Mouse (Mus musculus) embryonic facial prominence, embryonic 13.5 days (tissue): ENCODE data around the gene Zbed3. TPM values are rescaled to one million over a fixed set of nuclear protein-coding genes. Genes with fewer than 3 reads are reported as not detected.
"Not testable (repeated sequence)": the region's sequence is repeated elsewhere in the genome, so short reads cannot be mapped to it uniquely, and the experiment has no call there.

Experiments used
- ATAC-seq: fragments of 200-750 bp; cut with Nextera tagmentation; 2 replicates; pipeline ENCODE4 v1.8.0; 2017; ENCODE audit warnings: low read depth; ENCODE audit not compliant: insufficient number of reproducible peaks, insufficient read depth, low FRiP score, low TSS enrichment
- H3K27ac ChIP-seq: fragments of 300-500 bp; sonication (generic); 2 replicates; pipeline ENCODE4 v1.5.1; 2015; ENCODE audit warnings: moderate library complexity, mild to moderate bottlenecking, inconsistent platforms
- H3K27me3 ChIP-seq: fragments of 300-500 bp; sonication (generic); 2 replicates; pipeline ENCODE4 v1.6.1; 2015; ENCODE audit warnings: mild to moderate bottlenecking, inconsistent platforms
- H3K36me3 ChIP-seq: fragments of 300-500 bp; sonication (generic); 2 replicates; pipeline ENCODE4 v1.6.1; 2015; ENCODE audit warnings: mild to moderate bottlenecking, inconsistent platforms
- H3K4me1 ChIP-seq: fragments of 300-500 bp; sonication (generic); 2 replicates; pipeline ENCODE4 v1.6.1; 2015; ENCODE audit warnings: inconsistent platforms
- H3K4me2 ChIP-seq: fragments of 300-500 bp; sonication (generic); 2 replicates; pipeline ENCODE4 v1.6.1; 2015; ENCODE audit warnings: moderate library complexity, mild to moderate bottlenecking, inconsistent platforms
- H3K4me3 ChIP-seq: fragments of 300-500 bp; sonication (generic); 2 replicates; pipeline ENCODE4 v1.5.1; 2015; ENCODE audit warnings: mild to moderate bottlenecking, inconsistent platforms
- H3K9ac ChIP-seq: fragments of 300-500 bp; sonication (generic); 2 replicates; pipeline ENCODE4 v1.6.1; 2015; ENCODE audit warnings: mild to moderate bottlenecking, inconsistent platforms
- H3K9me3 ChIP-seq: fragments of 300-500 bp; sonication (generic); 2 replicates; pipeline ENCODE4 v1.6.1; 2016; ENCODE audit warnings: inconsistent platforms
- WGBS: fragments of 180-500 bp; shearing (Covaris S2); methylation state at CpG from one replicate; pipeline ENCODE4 v1.1.7; 2015; ENCODE audit warnings: mixed read lengths; 5-methylcytosine and 5-hydroxymethylcytosine counted together
- polyA plus RNA-seq: library from polyadenylated mRNA; unstranded; fragments of >200 nt; fragmentation: Nextera tagmentation; extraction: Ambion mirVana; gene quantifications from 2 replicates; pipeline ENCODE4 v1.2.1, GENCODE M21; 2015

The Zbed3 gene
- polyA plus RNA-seq, 1 experiment from 2014 or later, result 84.9 TPM

- Histone ChIP-seq H3K9ac (no peak overlapping the region), H3K9me3 (no peaks in the 10 kb centered on the region), H3K4me3 (no peak overlapping the region), H3K4me2 (no peak overlapping the region), H3K27ac (no peak overlapping the region), H3K27me3 (no peaks in the 10 kb centered on the region), H3K36me3 (peaks cover 48% of the 10 kb centered on the region), H3K4me1 (0 out of 2 replicates have a peak, but pooled peaks cover 4% of the 10 kb centered on the region)
- WGBS, result 60% methylated on average over 40 of the region's 40 CpGs
- peak; percentile 43; the same call in 1 of the 2 replicates for ATAC-seq
Observed at GRCm38 (mm10) chr13:95336122-95336677, 12.8 kb downstream of the Zbed3 start.

DNA sequence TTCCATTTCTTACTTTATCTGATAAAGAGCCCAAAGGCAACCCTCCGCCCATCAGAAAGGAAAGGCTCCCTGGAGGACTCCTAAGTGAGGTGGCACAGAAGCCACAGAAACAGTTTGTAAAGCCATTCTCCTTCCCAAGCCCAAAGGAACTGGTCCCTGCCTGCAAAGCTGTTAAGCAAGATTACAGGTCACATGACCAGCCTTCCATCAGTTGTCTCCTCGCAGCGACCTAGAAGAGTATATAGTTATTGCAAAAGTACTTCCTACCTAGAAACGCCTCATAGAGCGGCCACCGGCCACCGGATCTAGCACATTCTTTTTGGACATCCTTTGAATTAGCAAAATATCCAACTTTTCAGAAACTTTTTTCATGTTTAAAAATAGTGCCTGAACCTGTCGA lies 20.1 kb downstream of the Zbed3 start:
- H3K9me3 ChIP-seq, result no peaks in the 10 kb centered on the region
- no peaks in the 10 kb centered on the region for H3K27me3 ChIP-seq
- H3K36me3 ChIP-seq, result peaks cover 29% of the 10 kb centered on the region
- H3K27ac ChIP-seq, result no peak overlapping the region
- no peak overlapping the region for H3K4me2 ChIP-seq
- no peak overlapping the region for H3K9ac ChIP-seq
- no peaks in the 10 kb centered on the region for H3K4me1 ChIP-seq
- no peak overlapping the region for H3K4me3 ChIP-seq
- no peak for ATAC-seq
- WGBS, result 88% methylated on average over 8 of the region's 8 CpGs

- no peaks in the 10 kb centered on the region for H3K9me3 ChIP-seq
- H3K27me3 ChIP-seq, result no peaks in the 10 kb centered on the region
- H3K4me1 ChIP-seq, result no peaks in the 10 kb centered on the region
- no peak overlapping the region for H3K9ac ChIP-seq
- 76% methylated on average over 6 of the region's 6 CpGs for WGBS
- no peak overlapping the region for H3K27ac ChIP-seq
- H3K4me3 ChIP-seq, result no peak overlapping the region
- no peak for ATAC-seq
- H3K4me2 ChIP-seq, result no peak overlapping the region
- peaks cover 33% of the 10 kb centered on the region for H3K36me3 ChIP-seq
Observed at GRCm38 (mm10) chr13:95345869-95346268, 22.5 kb downstream of the Zbed3 start.

DNA sequence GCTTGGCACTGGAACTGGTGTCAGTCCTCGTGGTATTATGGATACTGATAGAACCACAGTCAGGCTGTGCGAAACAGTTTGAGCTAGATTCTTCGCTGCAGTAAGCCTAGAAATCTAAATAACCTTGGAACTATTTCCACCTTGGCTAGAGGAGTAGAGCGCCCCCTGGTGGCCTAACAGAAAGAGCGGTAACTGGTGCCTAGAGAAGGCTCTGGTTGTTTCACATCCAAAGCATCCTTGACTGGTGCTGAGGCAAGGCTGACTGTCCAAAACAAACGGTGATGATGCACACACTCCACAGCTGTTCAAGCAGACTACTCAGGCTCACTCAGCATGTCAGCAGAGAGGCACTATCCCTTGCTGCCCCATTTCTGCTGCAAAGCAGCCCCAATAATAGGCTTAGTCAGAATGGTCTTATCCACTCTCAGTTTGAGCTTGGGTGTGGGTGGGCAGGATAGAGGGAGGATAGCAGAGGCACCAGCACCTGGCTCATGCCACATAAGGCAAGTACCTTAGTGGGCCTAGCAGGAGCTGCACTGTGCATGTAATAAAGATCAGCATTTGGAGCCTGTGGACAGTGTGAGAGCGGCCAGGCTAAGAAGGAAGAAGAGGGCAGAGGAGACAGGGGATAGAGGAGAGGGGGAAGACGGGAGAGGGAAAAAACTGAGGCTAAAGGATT lies 23.7 kb downstream of the Zbed3 start:
- WGBS, result 32% methylated on average over 8 of the region's 8 CpGs
- no peak overlapping the region for H3K4me2 ChIP-seq
- peaks cover 41% of the 10 kb centered on the region for H3K36me3 ChIP-seq
- 0 out of 2 replicates have a peak, but pooled peaks have one; percentile 37 for ATAC-seq
- H3K9ac ChIP-seq, result no peak overlapping the region
- H3K27ac ChIP-seq, result no peak overlapping the region
- H3K4me3 ChIP-seq, result no peak overlapping the region
- H3K4me1 ChIP-seq, result no peaks in the 10 kb centered on the region
- no peaks in the 10 kb centered on the region for H3K27me3 ChIP-seq
- H3K9me3 ChIP-seq, result no peaks in the 10 kb centered on the region

DNA sequence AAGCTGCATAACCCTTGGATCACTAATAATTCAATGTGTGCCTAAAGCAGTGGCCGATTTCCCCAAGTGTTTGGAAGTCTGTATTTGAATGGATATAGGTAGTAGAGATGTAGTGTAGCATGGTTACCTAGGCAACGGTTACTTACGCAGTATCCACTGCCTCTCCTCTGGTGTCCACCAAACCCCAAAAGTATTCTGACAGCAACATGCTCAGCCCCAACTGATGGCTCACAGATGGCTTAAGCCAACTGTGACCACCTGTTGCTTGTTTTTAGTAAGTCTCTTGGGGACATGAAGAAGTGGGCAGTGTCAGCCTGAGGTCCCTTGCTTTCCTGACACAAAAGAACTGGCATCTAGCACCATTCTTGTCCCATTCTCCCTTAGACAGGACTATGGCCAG lies 25.1 kb downstream of the Zbed3 start:
- Histone ChIP-seq H3K4me2 (no peak overlapping the region), H3K4me3 (no peak overlapping the region), H3K9ac (no peak overlapping the region), H3K9me3 (no peaks in the 10 kb centered on the region), H3K4me1 (peaks cover 4% of the 10 kb centered on the region; the same call in 1 of the 2 replicates), H3K27me3 (no peaks in the 10 kb centered on the region), H3K27ac (no peak overlapping the region), H3K36me3 (peaks cover 52% of the 10 kb centered on the region)
- WGBS, result 93% methylated on average over 3 of the region's 3 CpGs
- ATAC-seq, result no peak

- H3K4me2 ChIP-seq, result no peak overlapping the region
- ATAC-seq, result no peak
- 89% methylated on average over 2 of the region's 2 CpGs for WGBS
- H3K4me3 ChIP-seq, result no peak overlapping the region
- no peaks in the 10 kb centered on the region for H3K4me1 ChIP-seq
- no peak overlapping the region for H3K9ac ChIP-seq
- H3K27ac ChIP-seq, result no peak overlapping the region
- H3K36me3 ChIP-seq, result peaks cover 91% of the 10 kb centered on the region
- H3K9me3 ChIP-seq, result no peaks in the 10 kb centered on the region
- H3K27me3 ChIP-seq, result no peaks in the 10 kb centered on the region
Observed at GRCm38 (mm10) chr13:95358223-95358622, 34.8 kb downstream of the Zbed3 start.

GRCm38 (mm10) chr13:95363440-95363839 lies 40.0 kb downstream of the Zbed3 start:
- H3K9me3 ChIP-seq, result no peaks in the 10 kb centered on the region
- H3K27me3 ChIP-seq, result no peaks in the 10 kb centered on the region
- no peak overlapping the region for H3K27ac ChIP-seq
- ATAC-seq, result no peak
- no peak overlapping the region for H3K4me3 ChIP-seq
- 83% methylated on average over 4 of the region's 4 CpGs for WGBS
- peaks cover 77% of the 10 kb centered on the region for H3K36me3 ChIP-seq
- no peak overlapping the region for H3K9ac ChIP-seq
- H3K4me1 ChIP-seq, result no peaks in the 10 kb centered on the region
- no peak overlapping the region for H3K4me2 ChIP-seq

- H3K9me3 ChIP-seq, result no peaks in the 10 kb centered on the region
- no peaks in the 10 kb centered on the region for H3K4me1 ChIP-seq
- H3K27ac ChIP-seq, result no peak overlapping the region
- peaks cover 77% of the 10 kb centered on the region for H3K36me3 ChIP-seq
- 93% methylated on average over 8 of the region's 8 CpGs for WGBS
- no peaks in the 10 kb centered on the region for H3K27me3 ChIP-seq
- ATAC-seq, result no peak
- H3K4me3 ChIP-seq, result no peak overlapping the region
- H3K9ac ChIP-seq, result no peak overlapping the region
- no peak overlapping the region for H3K4me2 ChIP-seq
Observed at GRCm38 (mm10) chr13:95366356-95366755, 42.9 kb downstream of the Zbed3 start.

DNA sequence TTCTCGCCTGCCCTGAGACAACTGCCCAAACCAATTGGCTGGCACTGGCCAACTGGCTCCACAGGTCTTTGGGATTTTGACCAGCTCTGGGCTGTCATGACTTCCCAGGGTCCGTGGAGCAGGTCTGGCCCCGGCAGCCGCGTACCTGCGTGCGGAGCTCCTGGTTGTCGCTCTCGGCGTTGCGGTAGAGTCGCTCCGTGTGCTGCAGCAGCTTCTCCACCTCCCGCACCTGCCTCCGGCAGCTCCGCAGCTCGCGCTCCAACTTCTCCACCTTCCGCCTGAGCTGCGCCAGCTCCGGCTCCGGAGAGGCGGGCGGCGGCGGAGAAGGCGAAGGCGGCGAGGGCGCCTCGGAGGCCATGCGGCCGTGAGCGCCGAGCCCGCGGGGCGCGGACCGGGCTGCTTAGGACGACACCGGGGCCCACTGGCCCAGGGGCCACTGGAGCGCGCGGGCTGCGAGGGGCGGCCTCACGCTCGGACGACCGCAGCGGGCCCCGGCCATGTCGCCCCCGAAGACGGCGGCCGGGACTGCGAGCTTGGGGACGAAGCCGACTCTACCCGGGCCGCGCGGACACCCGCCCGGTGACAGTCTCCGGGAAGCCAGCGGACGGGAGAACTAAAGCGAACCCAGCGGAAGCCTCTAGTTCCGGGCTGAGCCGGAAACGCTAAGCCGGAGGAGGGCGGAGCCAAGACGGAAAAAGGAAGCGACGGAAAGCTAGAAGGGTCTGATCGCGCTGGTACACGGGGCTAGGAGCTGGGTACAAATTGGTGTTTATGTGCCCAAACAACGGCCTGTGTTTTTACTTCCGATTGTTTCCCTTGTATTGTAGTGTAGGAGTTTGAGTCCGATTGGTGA lies 51.5 kb downstream of the Zbed3 start, which contains the start of gene Aggf1:
Gene Aggf1, minus strand, starts transcription at position 652 of the 853 bp plus-strand sequence.
- Histone ChIP-seq H3K9ac (peak within 1 kb of the TSS; percentile 95), H3K4me2 (peak within 1 kb of the TSS; percentile 92), H3K27ac (peak within 1 kb of the TSS; percentile 69), H3K4me3 (peak within 1 kb of the TSS; percentile 99), H3K36me3 (peaks cover 12% of the 10 kb centered on the region), H3K27me3 (no peaks in the 10 kb centered on the region), H3K9me3 (no peaks in the 10 kb centered on the region), H3K4me1 (peaks cover 11% of the 10 kb centered on the region)
- peak; percentile 95 for ATAC-seq
- WGBS, result under 1% methylated on average over 86 of the region's 86 CpGs

- no peaks in the 10 kb centered on the region for H3K27me3 ChIP-seq
- ATAC-seq, result no peak
- peaks cover 11% of the 10 kb centered on the region for H3K4me1 ChIP-seq
- 26% methylated on average over 6 of the region's 6 CpGs for WGBS
- H3K36me3 ChIP-seq, result peaks cover 6% of the 10 kb centered on the region
- peak overlapping the region; percentile 92 for H3K4me2 ChIP-seq
- no peaks in the 10 kb centered on the region for H3K9me3 ChIP-seq
- H3K4me3 ChIP-seq, result peak overlapping the region; percentile 99
- H3K27ac ChIP-seq, result peak overlapping the region; percentile 69
- H3K9ac ChIP-seq, result peak overlapping the region; percentile 95
Observed at GRCm38 (mm10) chr13:95375554-95375914, 52.1 kb downstream of the Zbed3 start.

DNA sequence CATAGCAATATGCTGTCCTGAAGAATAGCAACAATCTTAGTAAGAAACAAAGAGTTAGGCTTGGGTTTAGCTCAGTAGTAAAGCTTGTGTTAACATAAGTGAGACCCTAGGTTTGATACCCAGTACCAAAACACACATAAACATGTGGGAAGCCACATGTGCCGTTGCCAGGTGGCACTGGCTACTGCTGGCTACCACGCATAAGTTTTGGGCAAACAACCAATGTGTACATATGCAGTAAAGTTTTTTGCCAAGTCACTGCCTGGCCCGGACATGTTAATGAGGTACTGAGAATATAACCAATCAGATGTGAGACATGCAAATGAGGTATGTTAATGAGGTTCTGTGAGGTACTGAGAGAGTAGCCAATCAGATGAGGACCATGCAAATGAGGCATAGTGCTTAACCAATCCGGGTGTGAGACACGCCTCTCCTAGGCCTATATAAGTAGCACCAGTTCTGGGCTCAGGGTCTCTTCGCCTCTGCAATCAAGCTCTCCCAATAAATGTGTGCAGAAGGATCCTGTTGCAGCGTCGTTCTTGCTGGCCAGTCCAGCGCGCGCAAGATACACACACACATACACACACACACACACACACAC lies 53.4 kb downstream of the Zbed3 start:
- not testable (repeated sequence) for H3K4me2 ChIP-seq, ATAC-seq, H3K27ac ChIP-seq, H3K4me3 ChIP-seq, H3K9ac ChIP-seq, H3K36me3 ChIP-seq, H3K9me3 ChIP-seq, H3K27me3 ChIP-seq
- H3K4me1 ChIP-seq, result peaks cover 11% of the 10 kb centered on the region
- 95% methylated on average over 11 of the region's 11 CpGs for WGBS
